Mouse (Mus musculus) kidney, embryonic 16.5 days (tissue): Measurements from ENCODE around the gene Mrgpre. TPM values are rescaled to one million over a fixed set of nuclear protein-coding genes. Genes with fewer than 3 reads are reported as not detected.
A peak's percentile ranks its signal among the peaks of the same experiment; 100 is the strongest.

ENCODE experiments used
- ATAC-seq: fragments of 200-750 bp; cut with Nextera tagmentation; 2 replicates; pipeline ENCODE4 v1.8.0; 2017; ENCODE audit warnings: moderate TSS enrichment; ENCODE audit not compliant: low FRiP score, low TSS enrichment
- H3K27ac ChIP-seq: fragments of 300-500 bp; sonication (generic); 2 replicates; pipeline ENCODE4 v1.5.1; 2014; ENCODE audit warnings: low read length
- H3K27me3 ChIP-seq: fragments of 300-500 bp; sonication (generic); 2 replicates; pipeline ENCODE4 v1.6.1; 2014; ENCODE audit warnings: low read length, control low read depth, mixed read lengths; ENCODE audit not compliant: insufficient read depth
- H3K36me3 ChIP-seq: fragments of 300-500 bp; sonication (generic); 2 replicates; pipeline ENCODE4 v1.6.1; 2014; ENCODE audit warnings: low read length, control low read depth, mixed read lengths; ENCODE audit not compliant: insufficient read depth
- H3K4me1 ChIP-seq: fragments of 300-500 bp; sonication (generic); 2 replicates; pipeline ENCODE4 v1.6.1; 2014; ENCODE audit warnings: low read length, control low read depth, mixed read lengths; ENCODE audit not compliant: insufficient read depth
- H3K4me2 ChIP-seq: fragments of 300-500 bp; sonication (generic); replicated peaks from 2 replicates; pipeline ENCODE4 v1.6.1; 2014; ENCODE audit warnings: low read depth, low read length
- H3K4me3 ChIP-seq: fragments of 300-500 bp; sonication (generic); 2 replicates; pipeline ENCODE4 v1.5.1; 2014; ENCODE audit warnings: mild to moderate bottlenecking, low read length
- H3K9ac ChIP-seq: fragments of 300-500 bp; sonication (generic); replicated peaks from 2 replicates; pipeline ENCODE4 v1.6.1; 2014; ENCODE audit warnings: low read length
- H3K9me3 ChIP-seq: fragments of 300-500 bp; sonication (generic); 2 replicates; pipeline ENCODE4 v1.6.1; 2016; ENCODE audit warnings: low read length, control low read depth
- WGBS: fragments of 180-500 bp; shearing (Covaris S2); extraction: QIAGEN DNeasy Blood & Tissue Kit; methylation state at CpG from one replicate; pipeline ENCODE4 v1.1.7; 2014; 5-methylcytosine and 5-hydroxymethylcytosine counted together
- microRNA-seq: library from miRNA; unstranded; fragments of <30 nt; microRNA quantifications from one replicate; pipeline ENCODE4, GENCODE M21; 2016
- polyA plus RNA-seq: library from polyadenylated mRNA; unstranded; fragments of >200 nt; fragmentation: Nextera tagmentation; extraction: Ambion mirVana; gene quantifications from 2 replicates; pipeline ENCODE4 v1.2.1, GENCODE M21; 2015

Gene Mrgpre
- polyA plus RNA-seq, 1 experiment from 2014 or later: 2.2 TPM

GRCm38 (mm10) chr7:143748041-143748868 is 36.0 kb downstream of the Mrgpre start:
- WGBS: under 1% methylated on average over 16 of the region's 16 CpGs
- Histone ChIP-seq H3K4me2 (peak overlapping the region; percentile 48), H3K9me3 (no peaks in the 10 kb centered on the region), H3K27me3 (no peaks in the 10 kb centered on the region), H3K4me1 (peaks cover 3% of the 10 kb centered on the region; the same call in 1 of the 2 replicates), H3K36me3 (no peaks in the 10 kb centered on the region), H3K27ac (no peak overlapping the region), H3K4me3 (peak overlapping the region; percentile 18; the same call in 1 of the 2 replicates), H3K9ac (peak overlapping the region; percentile 61)
- ATAC-seq: peak; percentile 87

- Histone ChIP-seq H3K27me3 (no peaks in the 10 kb centered on the region), H3K36me3 (no peaks in the 10 kb centered on the region), H3K9ac (peak overlapping the region; percentile 85), H3K4me3 (peak overlapping the region; percentile 75), H3K4me2 (peak overlapping the region; percentile 76), H3K4me1 (peaks cover 25% of the 10 kb centered on the region), H3K27ac (no peak overlapping the region), H3K9me3 (no peaks in the 10 kb centered on the region)
- ATAC-seq: peak; percentile 18; the same call in 1 of the 2 replicates
- WGBS: 10% methylated on average over 2 of the region's 2 CpGs
Measured at GRCm38 (mm10) chr7:143740653-143741052, 43.6 kb downstream of the Mrgpre start.

- Histone ChIP-seq H3K4me1 (peaks cover 25% of the 10 kb centered on the region), H3K27ac (peak overlapping the region; percentile 69), H3K9me3 (no peaks in the 10 kb centered on the region), H3K27me3 (no peaks in the 10 kb centered on the region), H3K4me3 (peak overlapping the region; percentile 75), H3K36me3 (no peaks in the 10 kb centered on the region), H3K9ac (peak overlapping the region; percentile 85), H3K4me2 (peak overlapping the region; percentile 76)
- ATAC-seq: peak; percentile 95
- under 1% methylated on average over 35 of the region's 38 CpGs for WGBS
Measured at GRCm38 (mm10) chr7:143739511-143740461, 44.5 kb downstream of the Mrgpre start.

GRCm38 (mm10) chr7:143738601-143739006 is 45.7 kb downstream of the Mrgpre start:
- peak overlapping the region; percentile 75 for H3K4me3 ChIP-seq
- peak overlapping the region; percentile 85 for H3K9ac ChIP-seq
- H3K27ac ChIP-seq: peak overlapping the region; percentile 23
- 29% methylated on average over 5 of the region's 5 CpGs for WGBS
- no peaks in the 10 kb centered on the region for H3K27me3 ChIP-seq
- H3K4me1 ChIP-seq: peaks cover 25% of the 10 kb centered on the region
- no peak for ATAC-seq
- H3K9me3 ChIP-seq: no peaks in the 10 kb centered on the region
- peak overlapping the region; percentile 76 for H3K4me2 ChIP-seq
- peaks cover 5% of the 10 kb centered on the region; the same call in 1 of the 2 replicates for H3K36me3 ChIP-seq

- peak overlapping the region; percentile 23; the same call in 1 of the 2 replicates for H3K27ac ChIP-seq
- ATAC-seq: no peak
- no peaks in the 10 kb centered on the region for H3K27me3 ChIP-seq
- peak overlapping the region; percentile 85 for H3K9ac ChIP-seq
- peaks cover 5% of the 10 kb centered on the region; the same call in 1 of the 2 replicates for H3K36me3 ChIP-seq
- 65% methylated on average over 6 of the region's 6 CpGs for WGBS
- H3K9me3 ChIP-seq: no peaks in the 10 kb centered on the region
- peaks cover 25% of the 10 kb centered on the region for H3K4me1 ChIP-seq
- peak overlapping the region; percentile 76 for H3K4me2 ChIP-seq
- H3K4me3 ChIP-seq: peak overlapping the region; percentile 75
Measured at GRCm38 (mm10) chr7:143738194-143738593, 46.1 kb downstream of the Mrgpre start.

GRCm38 (mm10) chr7:143733746-143734145 is 50.6 kb downstream of the Mrgpre start:
- Histone ChIP-seq H3K9ac (no peak overlapping the region), H3K27ac (no peak overlapping the region), H3K27me3 (no peaks in the 10 kb centered on the region), H3K36me3 (peaks cover 5% of the 10 kb centered on the region; the same call in 1 of the 2 replicates), H3K9me3 (no peaks in the 10 kb centered on the region), H3K4me3 (no peak overlapping the region), H3K4me2 (no peak overlapping the region), H3K4me1 (peaks cover 24% of the 10 kb centered on the region)
- 92% methylated on average over 4 of the region's 4 CpGs for WGBS
- no peak for ATAC-seq

GRCm38 (mm10) chr7:143729886-143730285 is 54.4 kb downstream of the Mrgpre start:
- H3K4me1 ChIP-seq: peaks cover 15% of the 10 kb centered on the region
- H3K9me3 ChIP-seq: no peaks in the 10 kb centered on the region
- WGBS: 56% methylated on average over 10 of the region's 10 CpGs
- ATAC-seq: 0 out of 2 replicates have a peak, but pooled peaks have one; percentile 21
- H3K4me2 ChIP-seq: no peak overlapping the region
- no peak overlapping the region for H3K9ac ChIP-seq
- no peak overlapping the region for H3K4me3 ChIP-seq
- H3K36me3 ChIP-seq: peaks cover 5% of the 10 kb centered on the region; the same call in 1 of the 2 replicates
- no peaks in the 10 kb centered on the region for H3K27me3 ChIP-seq
- no peak overlapping the region for H3K27ac ChIP-seq

Small RNA genes within 50 kb of the gene (microRNA-seq; reads per million reads assigned to microRNA genes)
- gene Gm22064: not detected

Other genes starting within 250 kb of the Mrgpre start
- 291 and 292 TPM in 2 replicates for gene Nap1l4, start 235.4 kb downstream of the Mrgpre start, polyA plus RNA-seq
- gene Cars, start 184.4 kb downstream of the Mrgpre start, polyA plus RNA-seq: 72.3 and 74.2 TPM in 2 replicates
- 0.51 and 0.56 TPM in 2 replicates for gene Tnfrsf26, start 155.8 kb downstream of the Mrgpre start, polyA plus RNA-seq
- 10.0 and 12.3 TPM in 2 replicates for gene Tnfrsf22, start 134.8 kb downstream of the Mrgpre start, polyA plus RNA-seq
- gene Tnfrsf23, start 98.6 kb downstream of the Mrgpre start, polyA plus RNA-seq: 1.6 and 1.9 TPM in 2 replicates
- gene Osbpl5, start 27.5 kb downstream of the Mrgpre start, polyA plus RNA-seq: 42.1 and 47.1 TPM in 2 replicates
- not detected in 2 replicates for gene Mrgprg, start 17.5 kb downstream of the Mrgpre start, polyA plus RNA-seq
- 11.7 and 13.3 TPM in 2 replicates for gene Nadsyn1, start 38.3 kb upstream of the Mrgpre start, polyA plus RNA-seq
- 44.5 and 48.8 TPM in 2 replicates for gene Dhcr7, start 38.6 kb upstream of the Mrgpre start, polyA plus RNA-seq
- gene Gm498, start 82.3 kb upstream of the Mrgpre start, polyA plus RNA-seq: not detected in 2 replicates
- gene Shank2, start 217.4 kb upstream of the Mrgpre start, polyA plus RNA-seq: 3.6 and 4.0 TPM in 2 replicates